Mouse (Mus musculus) midbrain, embryonic 11.5 days (tissue): ENCODE results near the gene Pdhx. TPM values are rescaled to one million over a fixed set of nuclear protein-coding genes. Genes with fewer than 3 reads are reported as not detected.

Source experiments
- ATAC-seq: fragments of 200-750 bp; cut with Nextera tagmentation; 2 replicates; pipeline ENCODE4 v1.8.0; 2017; ENCODE audit warnings: moderate TSS enrichment, moderate library complexity; ENCODE audit not compliant: low FRiP score
- DNase-seq: peaks from one replicate; pipeline ENCODE4 v3.0.0; 2015; ENCODE audit warnings: low spot score; ENCODE audit errors: missing footprints
- H3K27ac ChIP-seq: fragments of 300-500 bp; sonication (generic); 2 replicates; pipeline ENCODE4 v1.5.1; 2014; ENCODE audit warnings: low read depth, low read length
- H3K27me3 ChIP-seq: fragments of 300-500 bp; sonication (generic); 2 replicates; pipeline ENCODE4 v1.6.1; 2014; ENCODE audit warnings: mild to moderate bottlenecking, low read length, moderate library complexity, mixed read lengths; ENCODE audit not compliant: control insufficient read depth, insufficient read depth
- H3K36me3 ChIP-seq: fragments of 300-500 bp; sonication (generic); 2 replicates; pipeline ENCODE4 v1.6.1; 2014; ENCODE audit warnings: mild to moderate bottlenecking, low read length, moderate library complexity, mixed read lengths; ENCODE audit not compliant: control insufficient read depth, insufficient read depth
- H3K4me1 ChIP-seq: fragments of 300-500 bp; sonication (generic); 2 replicates; pipeline ENCODE4 v1.6.1; 2014; ENCODE audit warnings: low read length; ENCODE audit not compliant: control insufficient read depth, insufficient read depth
- H3K4me2 ChIP-seq: fragments of 300-500 bp; sonication (generic); 2 replicates; pipeline ENCODE4 v1.6.1; 2014; ENCODE audit warnings: mild to moderate bottlenecking, moderate library complexity
- H3K4me3 ChIP-seq: fragments of 300-500 bp; sonication (generic); 2 replicates; pipeline ENCODE4 v1.5.1; 2014; ENCODE audit warnings: low read depth, low read length
- H3K9ac ChIP-seq: fragments of 300-500 bp; sonication (generic); 2 replicates; pipeline ENCODE4 v1.6.1; 2014; ENCODE audit warnings: low read length
- H3K9me3 ChIP-seq: fragments of 300-500 bp; sonication (generic); 2 replicates; pipeline ENCODE4 v1.6.1; 2016; ENCODE audit warnings: low read length; ENCODE audit not compliant: control insufficient read depth
- WGBS: fragments of 180-500 bp; shearing (Covaris S2); extraction: QIAGEN DNeasy Blood & Tissue Kit; methylation state at CpG from one replicate; pipeline ENCODE4 v1.1.7; 2014; 5-methylcytosine and 5-hydroxymethylcytosine counted together
- polyA plus RNA-seq: library from polyadenylated mRNA; unstranded; fragments of >200 nt; fragmentation: Nextera tagmentation; extraction: Ambion mirVana; gene quantifications from 2 replicates; pipeline ENCODE4 v1.2.1, GENCODE M21; 2014

The Pdhx gene
- polyA plus RNA-seq, 1 experiment from 2014 or later, result 54.4 TPM

DNA sequence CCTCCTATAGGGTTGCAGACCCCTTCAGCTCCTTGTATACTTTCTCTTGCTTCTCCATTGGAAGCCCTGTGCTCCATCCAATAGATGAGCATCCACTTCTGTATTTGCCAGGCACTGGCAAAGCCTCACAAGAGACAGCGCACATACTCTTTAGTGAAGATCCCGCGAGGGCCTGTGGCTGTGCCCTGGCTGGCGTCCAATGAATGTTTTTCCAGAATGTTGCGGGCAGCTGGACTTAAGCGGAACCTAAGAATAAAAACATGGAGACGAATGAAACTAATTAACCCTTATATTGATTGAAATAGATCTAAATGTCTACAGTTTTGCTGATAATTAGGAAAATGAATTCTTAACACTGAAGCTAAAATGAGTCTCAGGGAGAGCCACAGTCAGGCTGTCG lies 32.4 kb downstream of the Pdhx start:
- H3K4me2 ChIP-seq, result no peak overlapping the region
- H3K36me3 ChIP-seq, result no peaks in the 10 kb centered on the region
- no peaks in the 10 kb centered on the region for H3K4me1 ChIP-seq
- no peak for ATAC-seq
- WGBS, result 91% methylated on average over 8 of the region's 8 CpGs
- no peaks in the 10 kb centered on the region for H3K27me3 ChIP-seq
- no peaks in the 10 kb centered on the region for H3K9me3 ChIP-seq
- no peak overlapping the region for H3K27ac ChIP-seq
- DNase-seq, result no peak
- H3K9ac ChIP-seq, result no peak overlapping the region
- no peak overlapping the region for H3K4me3 ChIP-seq

DNA sequence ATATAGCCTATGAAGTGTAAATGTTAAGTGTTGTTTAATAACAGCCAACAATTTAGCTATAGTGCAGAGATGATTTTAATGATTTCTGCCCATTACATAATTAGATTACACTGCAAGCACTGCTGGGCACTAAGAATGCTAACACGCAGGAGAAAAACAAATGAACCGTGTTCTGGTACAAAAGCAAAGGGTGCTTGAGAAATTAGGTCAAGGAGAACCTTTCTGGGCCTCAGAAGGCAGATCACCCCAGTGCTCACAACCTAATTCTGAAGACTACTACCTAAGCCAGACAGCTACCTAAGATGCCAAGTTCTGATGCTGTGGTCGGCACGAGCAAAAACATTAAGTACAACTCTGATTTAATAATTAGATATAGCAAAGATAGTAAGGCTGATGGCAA lies 35.5 kb downstream of the Pdhx start:
- Histone ChIP-seq H3K9me3 (no peaks in the 10 kb centered on the region), H3K36me3 (no peaks in the 10 kb centered on the region), H3K27me3 (no peaks in the 10 kb centered on the region), H3K4me3 (no peak overlapping the region), H3K9ac (no peak overlapping the region), H3K4me1 (no peaks in the 10 kb centered on the region), H3K27ac (no peak overlapping the region), H3K4me2 (no peak overlapping the region)
- DNase-seq (no peak), ATAC-seq (no peak)
- 87% methylated on average over 4 of the region's 4 CpGs for WGBS

DNA sequence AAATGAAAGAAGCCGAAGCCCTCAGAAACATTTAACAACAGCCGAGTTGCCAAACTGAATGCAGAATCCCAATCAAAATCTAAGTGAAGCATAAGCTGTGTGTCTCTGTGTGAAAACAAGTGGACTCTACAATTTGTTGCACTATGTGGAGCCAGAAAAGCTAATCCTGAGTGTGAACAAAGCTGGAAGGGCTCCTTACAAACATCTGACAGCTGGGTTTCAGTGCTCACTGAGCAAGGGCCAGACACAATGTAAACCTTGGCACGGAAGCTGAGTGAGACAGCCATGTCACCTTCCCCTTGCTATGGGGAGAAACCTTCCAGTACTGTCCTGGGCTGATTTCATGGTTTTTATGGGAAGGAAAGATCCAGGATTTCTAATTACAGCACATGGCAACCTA lies 50.6 kb downstream of the Pdhx start:
- WGBS, result 81% methylated on average over 3 of the region's 3 CpGs
- no peak for ATAC-seq

DNA sequence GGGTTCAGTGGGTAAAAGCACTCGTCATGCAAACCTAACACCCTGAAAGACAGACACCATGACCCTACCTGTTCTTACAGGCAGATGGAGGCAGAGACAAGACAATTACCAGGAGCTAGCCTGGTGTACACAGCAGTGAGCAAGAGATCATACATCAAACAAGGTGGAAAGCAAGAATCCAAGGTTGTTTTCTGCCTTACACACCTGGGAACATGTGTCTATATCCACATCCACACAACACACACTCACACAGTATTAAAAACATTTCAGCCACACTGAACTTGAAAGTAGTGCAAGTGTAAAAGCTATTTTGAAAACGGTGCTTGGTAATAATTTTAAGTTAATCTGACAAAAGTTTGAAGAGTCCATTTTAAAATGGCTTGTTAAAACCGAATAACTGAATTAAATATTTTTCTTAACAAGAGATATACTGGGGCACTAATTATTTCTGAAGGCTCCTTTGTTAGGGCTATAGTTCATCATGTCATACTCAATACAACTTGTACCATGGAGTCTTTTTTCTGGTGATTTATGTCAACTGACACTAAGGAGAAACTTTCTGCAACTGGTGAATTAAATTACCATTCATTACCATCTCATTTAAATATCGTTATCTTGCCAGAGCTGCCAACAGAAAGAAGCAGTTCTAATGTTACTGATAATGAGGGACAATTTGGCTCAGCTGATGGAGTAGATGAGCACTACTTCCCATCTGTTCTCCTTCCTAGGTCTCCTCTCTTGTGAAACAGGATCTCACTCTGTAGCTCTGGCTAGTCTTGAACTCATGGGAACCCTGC lies 52.9 kb downstream of the Pdhx start:
- Histone ChIP-seq H3K4me1 (peaks cover 13% of the 10 kb centered on the region; the same call in 1 of the 2 replicates), H3K36me3 (no peaks in the 10 kb centered on the region), H3K9ac (no peak overlapping the region), H3K27me3 (no peaks in the 10 kb centered on the region), H3K4me3 (no peak overlapping the region), H3K4me2 (no peak overlapping the region), H3K9me3 (no peaks in the 10 kb centered on the region), H3K27ac (no peak overlapping the region)
- ATAC-seq (peak; percentile 70), DNase-seq (no peak)
- 63% methylated on average over 4 of the region's 4 CpGs for WGBS

More for the DNA sequence above, 50.6 kb downstream of the Pdhx start:
- Histone ChIP-seq H3K9me3 (no peaks in the 10 kb centered on the region), H3K4me3 (no peak overlapping the region), H3K4me1 (peaks cover 13% of the 10 kb centered on the region; the same call in 1 of the 2 replicates), H3K9ac (no peak overlapping the region), H3K36me3 (no peaks in the 10 kb centered on the region), H3K27ac (no peak overlapping the region), H3K27me3 (no peaks in the 10 kb centered on the region), H3K4me2 (no peak overlapping the region)
- DNase-seq, result no peak

DNA sequence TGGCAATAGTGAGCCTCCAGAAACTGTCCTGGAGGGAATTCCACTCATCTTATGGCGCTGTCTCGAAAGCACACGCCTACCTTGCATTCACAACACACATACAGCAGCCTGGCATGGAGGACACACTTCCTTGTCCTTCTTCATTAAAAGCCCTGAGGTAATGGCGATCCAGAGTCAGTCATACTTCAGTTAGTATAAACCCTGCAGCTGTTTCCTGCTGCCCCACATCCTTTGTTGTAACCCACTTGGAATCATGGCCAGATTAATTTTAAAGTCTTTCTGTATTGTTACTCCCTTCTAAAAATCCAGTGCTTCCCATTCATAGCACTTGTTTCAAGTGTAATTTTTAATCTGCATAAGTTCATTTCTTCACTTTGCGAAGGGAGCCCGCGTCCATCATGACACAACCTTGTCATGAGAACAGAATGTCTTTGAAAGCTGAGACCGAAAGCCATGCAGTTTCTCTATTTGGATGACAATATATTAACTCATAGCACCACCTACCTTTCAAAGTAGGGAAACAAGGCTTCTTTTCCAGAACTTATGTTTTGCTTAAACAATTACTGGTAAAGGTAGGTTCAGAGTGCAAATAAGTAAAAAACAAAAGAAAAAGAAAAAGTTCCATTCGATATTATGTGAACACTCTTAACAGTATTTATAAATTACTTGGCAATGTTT lies 54.4 kb downstream of the Pdhx start:
- no peak for ATAC-seq
- no peak overlapping the region for H3K9ac ChIP-seq
- no peaks in the 10 kb centered on the region for H3K27me3 ChIP-seq
- H3K36me3 ChIP-seq, result no peaks in the 10 kb centered on the region
- 81% methylated on average over 9 of the region's 9 CpGs for WGBS
- DNase-seq, result no peak
- H3K4me3 ChIP-seq, result no peak overlapping the region
- H3K9me3 ChIP-seq, result no peaks in the 10 kb centered on the region
- peaks cover 13% of the 10 kb centered on the region; the same call in 1 of the 2 replicates for H3K4me1 ChIP-seq
- no peak overlapping the region for H3K4me2 ChIP-seq
- H3K27ac ChIP-seq, result no peak overlapping the region

DNA sequence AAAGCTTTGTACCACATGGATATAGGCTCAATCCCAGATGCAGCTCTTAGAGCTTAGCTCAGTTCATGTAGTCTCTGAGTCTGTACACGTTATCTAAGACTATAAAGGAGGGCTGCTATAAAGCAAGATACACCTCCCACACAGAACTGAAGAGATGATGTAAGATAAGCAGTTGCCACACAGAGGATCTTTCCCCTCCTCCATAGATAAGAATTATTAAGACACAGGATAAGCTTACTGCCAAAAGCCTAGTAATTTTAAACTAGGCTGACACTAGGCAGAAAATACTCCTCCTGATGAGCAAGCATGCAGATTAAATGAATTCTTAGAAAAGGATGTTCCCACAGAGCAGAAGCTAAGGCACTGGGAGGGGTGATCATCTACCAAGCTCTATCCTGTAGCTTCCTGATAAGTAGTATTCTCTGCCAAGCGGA lies 55.9 kb downstream of the Pdhx start:
- peaks cover 13% of the 10 kb centered on the region; the same call in 1 of the 2 replicates for H3K4me1 ChIP-seq
- H3K27ac ChIP-seq, result no peak overlapping the region
- H3K4me3 ChIP-seq, result no peak overlapping the region
- no peaks in the 10 kb centered on the region for H3K36me3 ChIP-seq
- 92% methylated on average over 2 of the region's 2 CpGs for WGBS
- H3K4me2 ChIP-seq, result no peak overlapping the region
- DNase-seq, result no peak
- ATAC-seq, result no peak
- H3K27me3 ChIP-seq, result no peaks in the 10 kb centered on the region
- H3K9ac ChIP-seq, result no peak overlapping the region
- H3K9me3 ChIP-seq, result no peaks in the 10 kb centered on the region

DNA sequence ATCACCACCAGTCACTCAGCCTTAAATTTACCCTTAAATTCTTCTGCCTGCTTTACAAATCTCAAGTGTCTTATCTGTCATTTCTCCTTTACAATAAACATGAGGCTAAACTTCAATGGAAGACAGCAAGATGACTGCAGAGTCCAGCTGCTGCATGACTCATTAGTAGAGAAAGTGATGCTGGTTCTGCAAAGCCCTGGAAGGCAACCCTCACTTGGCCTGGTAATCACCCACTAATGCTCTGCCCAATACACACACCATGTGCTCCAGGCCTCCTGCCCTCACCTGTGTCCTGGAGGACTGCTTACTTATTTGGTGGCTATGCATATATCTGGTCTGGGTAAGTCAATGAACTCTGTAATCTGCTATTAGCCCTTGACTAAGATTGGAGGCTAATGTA lies 57.2 kb downstream of the Pdhx start:
- Histone ChIP-seq H3K9ac (no peak overlapping the region), H3K9me3 (no peaks in the 10 kb centered on the region), H3K27ac (no peak overlapping the region), H3K4me3 (no peak overlapping the region), H3K4me1 (peaks cover 11% of the 10 kb centered on the region; the same call in 1 of the 2 replicates), H3K4me2 (no peak overlapping the region), H3K36me3 (no peaks in the 10 kb centered on the region), H3K27me3 (no peaks in the 10 kb centered on the region)
- DNase-seq, result peak; percentile 45
- no peak for ATAC-seq

DNA sequence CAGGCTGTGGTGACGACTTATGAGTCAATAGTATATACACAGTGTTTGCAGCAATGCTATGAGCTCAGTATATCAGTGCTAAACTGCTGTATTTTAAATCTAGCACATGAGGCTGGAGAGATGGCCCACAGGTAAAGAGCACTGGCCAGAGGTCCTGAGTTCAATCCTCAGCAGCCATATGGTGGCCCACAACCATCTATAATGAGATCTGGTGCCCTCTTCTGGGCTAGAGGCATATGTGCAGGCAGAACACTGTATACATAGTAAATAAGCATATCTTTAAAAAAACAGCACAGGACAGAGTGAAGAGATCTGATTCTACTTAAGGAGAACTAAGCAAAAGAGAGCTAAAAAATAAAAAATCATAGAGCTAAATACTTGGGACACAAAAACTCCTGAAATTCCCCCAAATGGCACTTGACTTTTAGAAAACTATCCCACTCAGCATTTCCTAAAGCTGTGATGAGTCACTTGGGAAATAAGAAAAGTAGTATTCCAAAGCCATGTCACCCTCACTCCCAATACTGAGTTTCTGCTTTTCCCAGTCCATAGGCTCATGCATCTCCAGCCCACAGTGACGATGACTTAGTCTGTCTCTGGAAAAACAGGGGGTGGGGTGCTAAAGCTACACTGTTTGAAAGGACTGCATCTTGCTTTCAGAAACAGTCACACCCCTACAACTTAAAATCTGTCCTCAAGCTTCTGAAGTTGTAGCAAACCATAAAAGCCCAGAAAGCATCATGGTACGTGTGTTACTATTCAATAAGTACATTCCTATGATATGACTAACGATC lies 60.3 kb downstream of the Pdhx start:
- DNase-seq (no peak), ATAC-seq (no peak)
- Histone ChIP-seq H3K9me3 (no peaks in the 10 kb centered on the region), H3K4me2 (no peak overlapping the region), H3K4me1 (no peaks in the 10 kb centered on the region), H3K4me3 (no peak overlapping the region), H3K9ac (no peak overlapping the region), H3K27me3 (no peaks in the 10 kb centered on the region), H3K36me3 (no peaks in the 10 kb centered on the region), H3K27ac (no peak overlapping the region)
- 84% methylated on average over 4 of the region's 4 CpGs for WGBS

DNA sequence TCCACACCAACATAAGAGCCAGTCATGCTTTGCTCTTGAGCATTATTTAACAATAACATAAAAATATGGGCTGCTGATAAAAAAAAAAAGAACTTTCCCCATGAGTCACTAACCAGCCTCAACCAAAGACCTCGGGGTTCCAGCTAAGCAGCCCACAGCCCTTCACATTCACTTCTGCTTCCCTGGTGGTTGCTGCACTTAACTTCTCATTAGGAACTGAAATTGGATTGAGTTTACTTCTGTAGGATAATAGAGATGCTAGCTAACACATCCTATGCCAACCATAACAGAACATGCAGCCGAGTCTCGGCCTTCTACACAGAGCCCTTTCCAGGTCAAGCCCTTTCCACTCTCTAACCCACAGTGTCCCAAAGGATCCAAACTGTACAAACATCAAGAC lies 65.1 kb downstream of the Pdhx start:
- no peak overlapping the region for H3K4me2 ChIP-seq
- H3K4me1 ChIP-seq, result no peaks in the 10 kb centered on the region
- H3K4me3 ChIP-seq, result no peak overlapping the region
- WGBS, result 92% methylated on average over 3 of the region's 3 CpGs
- H3K27ac ChIP-seq, result no peak overlapping the region
- peak; percentile 21 for DNase-seq
- H3K9ac ChIP-seq, result no peak overlapping the region
- no peaks in the 10 kb centered on the region for H3K27me3 ChIP-seq
- H3K36me3 ChIP-seq, result no peaks in the 10 kb centered on the region
- ATAC-seq, result no peak
- H3K9me3 ChIP-seq, result no peaks in the 10 kb centered on the region
